Mouse (Mus musculus): ENCODE measurements at regions not wholly inside any gene's neighbourhood (a gene's known extent, or its start where the extent isn't known, plus 50 kb on each side); places are given as distances from the start of the nearest gene placed in this dataset.

- WGBS = 79% methylated on average over 8 of the region's 8 CpGs
- DNase-seq = no peak
- H3K4me3 ChIP-seq (replicated peaks; ENCODE audit: extremely low read depth, low read depth, low read length) = no peak overlapping the region
- no peak for TF ChIP-seq CTCF (IDR thresholded peaks at IDR 0.05; ENCODE audit: insufficient read depth, low read length)
- TF ChIP-seq POLR2A (IDR thresholded peaks at IDR 0.05; ENCODE audit: borderline replicate concordance, extremely low read depth, low read depth, low read length) = no peak
- H3K4me1 ChIP-seq (ENCODE audit: control insufficient read depth, insufficient read depth, low read length) = no peaks in the 10 kb centered on the region
These were observed 262.7 kb upstream of the Pabpc6 start for GRCm38 (mm10) chr17:9932186-9932585.

DNA sequence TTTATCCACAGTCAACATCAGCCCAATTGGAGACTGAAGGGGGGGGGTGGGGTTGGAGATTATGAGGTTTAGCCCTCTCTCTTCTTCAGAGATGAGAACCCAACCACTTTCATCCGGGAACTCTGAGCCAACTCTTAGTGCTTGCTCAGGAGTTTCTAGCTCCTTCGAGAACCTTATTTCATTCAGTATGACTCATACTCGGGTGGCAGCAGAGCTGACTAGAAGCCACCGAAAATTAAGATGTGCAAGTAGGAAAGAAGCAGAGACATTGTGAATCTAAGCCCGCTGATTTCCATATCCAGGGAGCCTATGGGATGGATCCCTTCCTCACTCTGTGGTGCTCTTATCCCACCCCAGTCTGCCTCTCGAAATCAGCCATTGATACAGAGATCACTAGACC, 262.0 kb upstream of the Pabpc6 start:
- no peak for DNase-seq
- TF ChIP-seq POLR2A (IDR thresholded peaks at IDR 0.05; ENCODE audit: borderline replicate concordance, extremely low read depth, low read depth, low read length) = no peak
- no peak for TF ChIP-seq CTCF (IDR thresholded peaks at IDR 0.05; ENCODE audit: insufficient read depth, low read length)
- H3K4me1 ChIP-seq (ENCODE audit: control insufficient read depth, insufficient read depth, low read length) = no peaks in the 10 kb centered on the region
- WGBS = 76% methylated on average over 6 of the region's 6 CpGs
- no peak overlapping the region for H3K4me3 ChIP-seq (replicated peaks; ENCODE audit: extremely low read depth, low read depth, low read length)

DNA sequence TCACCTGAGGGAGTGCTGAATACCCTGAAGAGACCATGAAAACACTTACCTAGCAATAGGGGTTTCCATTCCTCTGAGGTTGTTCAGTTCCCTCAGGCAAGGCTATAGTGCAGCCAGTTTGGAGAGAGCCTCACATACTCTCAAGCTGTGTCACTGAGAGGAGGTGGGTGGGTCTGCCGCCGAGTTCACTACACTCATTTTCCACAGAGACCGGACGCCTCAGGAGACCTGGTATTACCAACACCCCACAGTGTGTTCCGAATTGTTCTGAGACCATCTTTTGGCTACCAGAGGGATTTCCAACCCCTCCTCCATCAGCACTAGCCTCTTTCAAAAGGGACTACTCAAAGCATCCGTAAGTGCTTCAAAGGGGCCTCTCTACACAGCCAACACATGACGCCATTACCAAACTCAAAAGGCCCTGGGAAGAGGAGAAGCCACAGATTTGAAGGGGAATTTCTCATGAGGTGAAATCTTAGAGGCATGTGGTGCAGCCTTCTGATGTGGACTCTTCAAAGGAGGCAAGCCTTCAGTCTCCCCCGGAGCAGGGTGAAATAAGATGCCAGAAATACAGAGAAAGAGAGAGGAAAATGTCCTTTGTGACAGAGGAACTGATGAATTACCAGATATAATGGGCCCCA, 260.1 kb upstream of the Pabpc6 start:
- WGBS = 83% methylated on average over 8 of the region's 8 CpGs
- DNase-seq = no peak
- TF ChIP-seq CTCF (IDR thresholded peaks at IDR 0.05; ENCODE audit: insufficient read depth, low read length) = no peak
- no peak for TF ChIP-seq POLR2A (IDR thresholded peaks at IDR 0.05; ENCODE audit: borderline replicate concordance, extremely low read depth, low read depth, low read length)

GRCm38 (mm10) chr17:9927724-9928123, 258.2 kb upstream of the Pabpc6 start:
- no peak overlapping the region for H3K4me3 ChIP-seq (replicated peaks; ENCODE audit: extremely low read depth, low read depth, low read length)
- TF ChIP-seq POLR2A (IDR thresholded peaks at IDR 0.05; ENCODE audit: borderline replicate concordance, extremely low read depth, low read depth, low read length) (no peak), CTCF (IDR thresholded peaks at IDR 0.05; ENCODE audit: insufficient read depth, low read length) (no peak)
- 47% methylated on average over 8 of the region's 8 CpGs for WGBS
- no peak for DNase-seq
- H3K4me1 ChIP-seq (ENCODE audit: control insufficient read depth, insufficient read depth, low read length) = no peaks in the 10 kb centered on the region; the same call in 1 of the 2 replicates

More for the DNA sequence above, 260.1 kb upstream of the Pabpc6 start:
- no peak overlapping the region for H3K4me3 ChIP-seq (replicated peaks; ENCODE audit: extremely low read depth, low read depth, low read length)
- no peaks in the 10 kb centered on the region; the same call in 1 of the 2 replicates for H3K4me1 ChIP-seq (ENCODE audit: control insufficient read depth, insufficient read depth, low read length)

- TF ChIP-seq POLR2A (IDR thresholded peaks at IDR 0.05; ENCODE audit: borderline replicate concordance, extremely low read depth, low read depth, low read length) (no peak), CTCF (IDR thresholded peaks at IDR 0.05; ENCODE audit: insufficient read depth, low read length) (no peak)
These were observed 256.8 kb upstream of the Pabpc6 start for GRCm38 (mm10) chr17:9926308-9926707.

GRCm38 (mm10) chr17:9921326-9921725, 251.8 kb upstream of the Pabpc6 start:
- no peak for DNase-seq
- 57% methylated on average over 2 of the region's 2 CpGs for WGBS
- no peak for TF ChIP-seq CTCF (IDR thresholded peaks at IDR 0.05; ENCODE audit: insufficient read depth, low read length)
- TF ChIP-seq POLR2A (IDR thresholded peaks at IDR 0.05; ENCODE audit: borderline replicate concordance, extremely low read depth, low read depth, low read length) = no peak
- Histone ChIP-seq H3K4me3 (replicated peaks; ENCODE audit: extremely low read depth, low read depth, low read length) (no peak overlapping the region), H3K4me1 (ENCODE audit: control insufficient read depth, insufficient read depth, low read length) (no peaks in the 10 kb centered on the region; the same call in 1 of the 2 replicates)

More at GRCm38 (mm10) chr17:9926308-9926707, 256.8 kb upstream of the Pabpc6 start:
- DNase-seq = no peak
- WGBS = 57% methylated on average over 4 of the region's 4 CpGs
- H3K4me1 ChIP-seq (ENCODE audit: control insufficient read depth, insufficient read depth, low read length) = no peaks in the 10 kb centered on the region; the same call in 1 of the 2 replicates
- H3K4me3 ChIP-seq (replicated peaks; ENCODE audit: extremely low read depth, low read depth, low read length) = no peak overlapping the region

DNA sequence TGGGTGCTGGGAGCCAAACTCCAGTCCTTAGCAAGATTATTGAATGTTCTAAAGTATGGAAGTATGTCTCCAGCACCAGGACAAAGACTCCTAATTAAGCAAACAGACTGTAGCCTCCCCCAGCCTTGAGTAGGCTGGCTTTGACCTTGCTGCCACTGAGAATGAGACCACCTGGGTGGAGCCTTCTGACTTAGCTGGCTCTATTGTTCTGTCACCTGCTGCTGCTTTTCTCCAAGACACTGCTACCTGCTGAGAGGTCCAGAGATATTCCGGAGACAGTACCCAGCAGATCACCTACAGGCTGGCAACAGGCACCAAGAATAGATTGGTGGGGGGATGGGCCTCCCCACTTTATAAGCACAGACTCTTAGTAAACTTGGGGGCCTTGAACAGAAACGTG, 247.5 kb upstream of the Pabpc6 start:
- H3K4me1 ChIP-seq (ENCODE audit: control insufficient read depth, insufficient read depth, low read length) = no peaks in the 10 kb centered on the region
- no peak for DNase-seq
- 65% methylated on average over 2 of the region's 2 CpGs for WGBS
- no peak overlapping the region for H3K4me3 ChIP-seq (replicated peaks; ENCODE audit: extremely low read depth, low read depth, low read length)
- TF ChIP-seq POLR2A (IDR thresholded peaks at IDR 0.05; ENCODE audit: borderline replicate concordance, extremely low read depth, low read depth, low read length) = no peak
- TF ChIP-seq CTCF (IDR thresholded peaks at IDR 0.05; ENCODE audit: insufficient read depth, low read length) = no peak

GRCm38 (mm10) chr17:9910856-9911255, 241.3 kb upstream of the Pabpc6 start:
- no peak for TF ChIP-seq POLR2A (IDR thresholded peaks at IDR 0.05; ENCODE audit: borderline replicate concordance, extremely low read depth, low read depth, low read length)
- no peak for TF ChIP-seq CTCF (IDR thresholded peaks at IDR 0.05; ENCODE audit: insufficient read depth, low read length)
- DNase-seq = no peak
- Histone ChIP-seq H3K4me3 (replicated peaks; ENCODE audit: extremely low read depth, low read depth, low read length) (no peak overlapping the region), H3K4me1 (ENCODE audit: control insufficient read depth, insufficient read depth, low read length) (no peaks in the 10 kb centered on the region)
- WGBS = 86% methylated on average over 2 of the region's 2 CpGs

GRCm38 (mm10) chr17:9907077-9907476, 237.6 kb upstream of the Pabpc6 start:
- no peak overlapping the region for H3K4me3 ChIP-seq (replicated peaks; ENCODE audit: extremely low read depth, low read depth, low read length)
- TF ChIP-seq POLR2A (IDR thresholded peaks at IDR 0.05; ENCODE audit: borderline replicate concordance, extremely low read depth, low read depth, low read length) (no peak), CTCF (IDR thresholded peaks at IDR 0.05; ENCODE audit: insufficient read depth, low read length) (no peak)
- H3K4me1 ChIP-seq (ENCODE audit: control insufficient read depth, insufficient read depth, low read length) = peaks cover 13% of the 10 kb centered on the region
- WGBS = 86% methylated on average over 1 of the region's 1 CpGs
- DNase-seq = no peak

Measured in lung, adult 2 months (tissue).